Mouse (Mus musculus) T-helper 17 cell (primary cell): Measurements from ENCODE around the gene Cd209g.
"Not testable (repeated sequence)": the region's sequence is repeated elsewhere in the genome, so short reads cannot be mapped to it uniquely, and the experiment has no call there.

Experiments
- in situ Hi-C, 2 experiments: fragments of 300-600 bp; cut with MboI, MseI; formaldehyde crosslinking; loops; 1 replicate in 1 of 2; 2 replicates in 1 of 2; pipeline ENCODE4 v1.15.1; 2025; ENCODE audit warnings: high pct_unique_total_duplicates in 2 of 2

Cd209g gene

DNA sequence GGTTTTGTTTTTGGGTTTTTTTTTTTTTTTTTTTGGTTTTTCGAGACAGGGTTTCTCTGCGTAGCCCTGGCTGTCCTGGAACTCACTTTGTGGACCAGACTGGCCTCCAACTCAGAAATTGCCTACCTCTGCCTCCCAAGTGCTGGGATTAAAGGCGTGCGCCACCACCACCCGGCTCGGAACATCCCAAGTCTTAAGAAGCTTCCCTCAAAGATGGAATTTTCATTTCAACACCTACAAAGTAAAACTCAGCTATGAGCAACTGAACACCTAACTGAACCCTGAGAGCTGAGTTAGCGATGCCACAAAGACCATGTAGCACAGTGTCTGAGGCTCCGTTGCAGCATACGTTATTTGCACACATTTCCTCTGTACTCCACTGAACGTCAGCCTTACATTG is at the start of gene Cd209g:
Gene Cd209g, plus strand, starts transcription at position 301 of the 400 bp plus-strand sequence.
- in situ Hi-C loops, result loop anchor here in 1 of 2 experiments (25.0 kb wide), 1 partner anchor 229 kb away; no protein-coding TSS in a partner anchor

DNA sequence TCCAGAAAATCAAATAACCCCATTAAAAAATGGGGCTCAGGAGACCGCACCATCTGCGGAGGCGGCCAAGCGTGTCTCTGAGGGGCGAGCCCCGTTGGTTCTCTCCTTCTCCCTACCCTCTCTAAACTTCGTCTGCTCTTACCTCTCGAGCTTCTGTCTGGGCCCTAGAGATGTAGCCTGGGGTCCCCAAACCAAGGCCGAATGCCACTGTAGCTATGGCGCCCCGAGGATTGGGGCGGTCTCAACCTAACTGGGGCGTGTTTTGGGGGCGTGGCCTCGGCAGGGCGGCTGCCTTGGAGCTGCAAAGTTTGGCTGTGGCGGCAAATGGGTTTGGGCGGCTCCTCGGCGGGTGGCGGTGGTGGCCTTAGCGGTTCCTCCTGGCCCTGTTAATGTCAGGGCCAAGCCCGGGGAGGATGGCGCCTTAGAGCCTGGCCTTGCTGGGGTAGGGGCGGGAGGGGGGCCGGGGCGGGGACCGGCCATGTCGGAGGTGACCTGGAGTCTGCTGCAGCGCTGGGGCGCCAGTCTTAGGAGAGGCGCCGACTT is 46.6 kb upstream of the Cd209g start:
- in situ Hi-C loops, result not testable (repeated sequence)

- in situ Hi-C loops, result not testable (repeated sequence)
Measured at GRCm38 (mm10) chr8:4088514-4088913, 45.4 kb upstream of the Cd209g start.

DNA sequence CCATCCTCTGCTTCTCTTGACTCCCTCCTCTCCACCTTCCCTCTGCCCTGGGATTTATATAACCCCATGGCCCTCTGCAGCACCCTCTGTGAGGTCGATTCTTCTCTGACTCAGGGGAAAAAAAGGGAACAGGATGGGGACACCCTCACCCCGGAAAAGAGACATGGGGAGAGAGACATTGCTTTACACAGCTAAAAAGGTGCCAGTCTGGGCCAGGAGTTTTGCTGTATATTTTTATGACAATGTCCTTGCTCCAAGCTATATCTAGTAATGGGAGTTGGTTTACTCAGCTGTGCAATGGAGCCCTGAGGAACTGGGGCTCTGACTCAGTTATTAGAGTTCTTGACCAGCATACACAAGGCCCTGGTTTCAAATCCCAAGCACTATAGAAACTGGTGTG is 28.2 kb upstream of the Cd209g start, which contains the start of gene Cd209f:
Gene Cd209f, minus strand, starts transcription at position 101 of the 400 bp plus-strand sequence.
- in situ Hi-C loops, result not testable (repeated sequence)

- in situ Hi-C loops, result loop anchor here (5.0 to 25.0 kb wide), 4 partner anchors 38 to 372 kb away; no protein-coding TSS in a partner anchor
Measured at GRCm38 (mm10) chr8:4139660-4140646, 6.1 kb downstream of the Cd209g start.

DNA sequence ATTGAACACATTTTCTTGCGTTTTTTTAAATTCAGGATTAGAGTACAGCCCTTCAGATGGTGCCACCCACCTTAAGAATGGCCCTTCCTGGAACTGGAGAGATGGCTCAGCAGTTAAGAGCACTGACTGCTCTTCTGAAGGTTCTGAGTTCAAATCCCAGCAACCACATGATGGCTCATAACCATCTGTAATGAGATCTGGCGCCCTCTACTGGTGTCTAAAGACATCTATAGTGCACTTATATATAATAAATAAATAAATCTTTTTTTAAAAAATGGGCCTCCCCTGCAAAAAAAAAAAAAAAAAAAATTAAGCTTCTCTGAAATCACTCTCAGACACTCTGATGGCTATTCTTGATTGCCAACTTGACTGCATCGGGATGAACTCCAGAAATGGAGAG is 7.8 kb downstream of the Cd209g start:
- in situ Hi-C loops, result loop anchor here (5.0 to 25.0 kb wide), 2 partner anchors 221 to 231 kb away; no protein-coding TSS in a partner anchor

DNA sequence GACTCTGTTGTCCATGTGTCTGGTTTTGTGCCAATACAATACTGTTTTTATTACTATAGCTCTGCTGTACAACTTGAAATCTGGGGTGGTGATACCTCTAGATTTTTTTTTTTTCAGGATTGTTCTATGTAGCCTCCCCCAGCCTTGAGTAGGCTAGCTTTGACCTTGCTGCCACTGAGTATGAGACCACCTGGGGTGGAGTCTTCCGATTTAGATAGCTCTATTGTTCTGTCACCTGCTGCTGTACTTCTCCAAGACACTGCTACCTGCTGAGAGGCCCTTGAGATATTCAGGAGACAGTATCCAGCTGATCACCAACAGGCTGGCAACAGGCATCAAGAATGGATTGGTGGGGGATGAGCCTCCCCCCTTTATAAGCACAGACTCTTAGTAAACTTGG is 13.4 kb downstream of the Cd209g start:
- in situ Hi-C loops, result loop anchor here in 1 of 2 experiments (25.0 kb wide), 1 partner anchor 215 kb away; no protein-coding TSS in a partner anchor

DNA sequence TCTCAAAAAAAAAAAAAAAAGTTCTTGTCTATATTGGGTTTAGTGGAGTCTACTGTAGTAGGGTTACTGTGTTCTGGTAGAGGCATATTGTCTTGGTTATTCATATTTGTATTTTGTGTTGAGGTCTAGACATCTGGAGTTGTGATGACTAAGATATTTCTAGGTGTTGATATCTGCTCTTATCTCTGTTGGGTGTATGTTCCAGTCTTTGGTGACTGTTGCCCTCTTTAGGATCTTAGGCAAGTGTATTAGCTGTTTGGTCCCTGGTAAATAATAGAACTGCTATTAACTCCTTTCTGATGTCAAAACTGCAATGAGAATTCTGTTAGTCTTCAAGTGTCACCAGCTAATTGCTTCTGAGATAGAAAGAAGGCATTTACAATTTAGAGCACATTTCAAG is 21.0 kb downstream of the Cd209g start:
- in situ Hi-C loops, result loop anchor here in 1 of 2 experiments (25.0 kb wide), 2 partner anchors 457 to 918 kb away; partner anchors contain the start of gene Zfp958

DNA sequence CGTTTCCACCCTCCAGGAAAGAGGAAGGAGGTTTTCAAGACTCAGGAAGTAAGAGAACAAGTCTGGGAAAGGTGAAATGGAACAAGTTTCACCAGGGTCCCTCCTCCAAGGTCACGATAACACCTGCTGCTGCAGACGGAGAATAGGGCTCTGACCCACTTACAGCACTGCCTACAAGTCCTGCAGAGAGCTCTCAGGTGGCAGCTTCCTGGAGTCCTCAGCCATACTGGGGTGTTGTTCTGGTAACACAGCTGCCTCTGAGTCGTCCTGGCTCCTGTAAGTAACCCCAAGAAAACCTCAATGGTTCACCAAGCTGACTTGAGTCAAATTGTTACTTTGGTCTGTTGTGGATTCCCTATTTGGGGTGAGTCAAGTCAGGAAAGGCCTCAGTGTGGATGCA is 28.9 kb downstream of the Cd209g start:
- in situ Hi-C loops, result loop anchor here (10.0 to 25.0 kb wide), 5 partner anchors 450 to 948 kb away; partner anchors contain the start of genes Shcbp1 (in 1 of the 2) and Zfp958 (in 1 of the 2)

DNA sequence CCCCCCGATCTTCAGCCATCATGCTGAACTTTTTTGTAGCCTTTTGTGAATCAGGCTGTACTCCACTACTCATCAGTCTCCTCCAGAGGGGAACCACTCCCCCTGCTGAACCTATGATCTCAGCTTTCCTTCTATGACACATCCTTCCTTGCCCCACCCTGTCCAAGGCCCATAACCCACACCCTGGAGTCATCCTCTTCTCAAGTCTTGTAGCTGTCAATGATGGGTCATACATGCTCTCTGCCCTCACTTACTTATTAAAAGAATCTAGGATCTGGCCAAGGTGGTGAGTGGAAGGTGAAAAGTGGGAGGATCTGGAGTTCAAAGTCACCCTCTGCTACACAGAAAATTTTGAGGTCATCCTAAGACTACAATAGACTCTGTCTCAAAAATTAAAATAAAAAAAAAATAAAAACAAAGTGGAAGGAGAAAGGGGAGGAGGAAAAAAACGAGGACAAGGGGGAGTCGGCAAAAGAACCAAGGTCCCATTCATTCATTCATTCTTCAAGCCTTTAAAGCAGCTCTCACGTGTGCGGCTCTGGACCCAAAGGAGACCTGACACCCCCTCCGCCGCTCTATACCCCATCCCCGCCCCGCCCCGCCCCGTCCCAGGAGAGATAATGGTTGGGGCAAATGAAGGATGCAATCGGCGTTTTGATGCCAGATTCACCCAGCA is 31.4 kb downstream of the Cd209g start:
- in situ Hi-C loops, result loop anchor here (5.0 to 25.0 kb wide), 8 partner anchors 77 to 951 kb away; partner anchors contain the start of genes Pet100 (in 1 of the 2), Shcbp1 (in 1 of the 2), Stxbp2 (in 1 of the 2) and Xab2 (in 1 of the 2)

- in situ Hi-C loops, result loop anchor here (5.0 to 25.0 kb wide), 8 partner anchors 76 to 951 kb away; partner anchors contain the start of genes Pet100 (in 1 of the 2), Shcbp1 (in 1 of the 2), Stxbp2 (in 1 of the 2) and Xab2 (in 1 of the 2)
Measured at GRCm38 (mm10) chr8:4165852-4166751, 32.2 kb downstream of the Cd209g start, which contains the start of gene Evi5l. TSS of gene Evi5l (plus strand) at chr8:4166567.

- in situ Hi-C loops, result loop anchor here (5.0 to 25.0 kb wide), 8 partner anchors 75 to 952 kb away; partner anchors contain the start of genes Pet100 (in 1 of the 2), Shcbp1 (in 1 of the 2), Stxbp2 (in 1 of the 2) and Xab2 (in 1 of the 2)
Measured at GRCm38 (mm10) chr8:4166881-4167525, 33.1 kb downstream of the Cd209g start.

GRCm38 (mm10) chr8:4167918-4168317 is 34.0 kb downstream of the Cd209g start:
- in situ Hi-C loops, result loop anchor here (5.0 to 25.0 kb wide), 8 partner anchors 74 to 953 kb away; partner anchors contain the start of genes Pet100 (in 1 of the 2), Shcbp1 (in 1 of the 2), Stxbp2 (in 1 of the 2) and Xab2 (in 1 of the 2)

GRCm38 (mm10) chr8:4172486-4172885 is 38.6 kb downstream of the Cd209g start:
- in situ Hi-C loops, result loop anchor here in 1 of 2 experiments (25.0 kb wide), 2 partner anchors 440 to 935 kb away; partner anchors contain the start of gene Zfp958

DNA sequence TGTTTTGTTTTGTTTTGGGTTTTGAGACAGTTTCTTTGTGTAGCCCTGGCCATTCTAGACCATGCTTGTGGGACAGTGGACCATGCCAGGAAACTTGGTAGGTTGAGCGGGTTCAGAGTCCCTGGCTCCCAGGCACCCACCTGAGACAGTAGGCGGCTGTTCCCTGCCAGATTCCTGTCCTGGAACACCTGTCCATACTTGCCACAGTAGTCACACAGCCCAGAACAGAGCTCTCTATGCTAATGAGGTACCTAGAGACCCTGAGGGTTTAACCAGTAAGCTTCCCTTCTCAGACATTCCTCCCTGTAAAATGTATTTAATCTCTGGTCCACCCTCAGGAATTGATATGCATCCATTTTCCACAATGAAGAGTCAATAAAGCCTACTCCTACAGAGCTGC is 40.1 kb downstream of the Cd209g start:
- in situ Hi-C loops, result loop anchor here in 1 of 2 experiments (25.0 kb wide), 2 partner anchors 438 to 937 kb away; partner anchors contain the start of gene Zfp958

DNA sequence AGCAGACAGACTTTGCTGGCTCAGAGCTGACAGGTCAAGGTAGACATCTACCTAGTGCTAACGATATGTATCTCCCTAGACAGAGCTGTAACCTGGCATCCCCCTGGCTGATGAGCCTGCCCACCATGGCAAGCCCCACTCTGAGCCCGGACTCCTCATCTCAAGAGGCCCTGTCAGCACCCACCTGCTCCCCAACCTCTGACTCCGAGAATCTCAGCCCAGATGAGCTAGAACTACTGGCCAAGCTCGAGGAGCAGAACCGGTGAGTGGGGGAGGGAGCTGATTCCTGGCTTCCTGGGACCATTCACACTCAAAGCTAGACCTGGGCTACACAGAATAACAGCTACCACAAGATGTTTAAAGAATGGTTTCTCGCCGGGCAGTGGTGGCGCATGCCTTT is 49.5 kb downstream of the Cd209g start:
- in situ Hi-C loops, result no loop called here

- in situ Hi-C loops, result no loop called here
Measured at GRCm38 (mm10) chr8:4186151-4186550, 52.3 kb downstream of the Cd209g start.
